Mouse (Mus musculus) G1E (cell line): Measurements from ENCODE around the gene Chic1. TPM values are rescaled to one million over a fixed set of nuclear protein-coding genes. Genes with fewer than 3 reads are reported as not detected.

ENCODE experiments used
- ATAC-seq: 2 replicates; pipeline ENCODE4 v1.8.0; 2016; ENCODE audit warnings: mild to moderate bottlenecking; ENCODE audit not compliant: insufficient number of reproducible peaks, poor library complexity, low FRiP score, severe bottlenecking; ENCODE audit errors: extremely low read depth
- DNase-seq: peaks from one replicate; pipeline ENCODE4 v3.0.0; 2012; ENCODE audit warnings: low spot score
- H3K27me3 ChIP-seq: 2 replicates; pipeline ENCODE4 v1.6.1; 2012; ENCODE audit warnings: mild to moderate bottlenecking, low read length, inconsistent platforms; ENCODE audit not compliant: insufficient read depth
- H3K36me3 ChIP-seq: replicated peaks from 2 replicates; pipeline ENCODE3; 2012; ENCODE audit warnings: mild to moderate bottlenecking, inconsistent platforms
- H3K4me1 ChIP-seq: 2 replicates; pipeline ENCODE4 v1.6.1; 2012; ENCODE audit warnings: low read depth, low read length, inconsistent platforms, mixed read lengths; ENCODE audit not compliant: insufficient read depth
- H3K4me3 ChIP-seq: 2 replicates; pipeline ENCODE4 v1.5.1; 2012; ENCODE audit warnings: low read depth, mild to moderate bottlenecking, inconsistent platforms, low read length, moderate library complexity, mixed read lengths
- H3K9me3 ChIP-seq: replicated peaks from 2 replicates; pipeline ENCODE4 v1.6.1; 2012; ENCODE audit warnings: inconsistent platforms
- CTCF ChIP-seq: IDR thresholded peaks from 2 replicates; pipeline ENCODE4 v1.5.1; 2012; ENCODE audit warnings: low read depth, low read length, inconsistent platforms, mixed read lengths
- GATA1 ChIP-seq: IDR thresholded peaks from 2 replicates; pipeline ENCODE4 v1.6.1; 2012; ENCODE audit warnings: borderline replicate concordance, low read length, inconsistent platforms, mixed read lengths
- GATA2 ChIP-seq: IDR thresholded peaks from 2 replicates; pipeline ENCODE4 v1.6.1; 2012; ENCODE audit warnings: low read depth, low read length, inconsistent platforms, borderline replicate concordance
- POLR2AphosphoS5 ChIP-seq: IDR thresholded peaks from 2 replicates; pipeline ENCODE4 v1.6.1; 2012; ENCODE audit warnings: low read depth, low read length, inconsistent platforms; ENCODE audit not compliant: insufficient replicate concordance
- TAL1 ChIP-seq: conservative IDR thresholded peaks from 2 replicates; pipeline ENCODE4 v1.6.1; 2012; ENCODE audit warnings: low read depth, low read length, inconsistent platforms, mixed read lengths
- polyA plus RNA-seq: library from polyadenylated mRNA; stranded (reverse); fragments of >175 nt; gene quantifications from 2 replicates; pipeline ENCODE4 v1.2.3, GENCODE M21; 2012
- total RNA-seq, 2 experiments: library from RNA; stranded (forward) in 1 of 2; stranded (reverse) in 1 of 2; fragments of 200-1000 nt in 1 of 2; fragments of >200 nt in 1 of 2; fragmentation: Nextera tagmentation in 1 of 2; gene quantifications; 2 replicates each; pipeline ENCODE4 v1.2.3; 2014 to 2017

The Chic1 gene
- total RNA-seq (2014; fragmentation: Nextera tagmentation) (not detected in 2 replicates), total RNA-seq (2017) (0.05 TPM in 1 of 2 replicates, not detected in the other), polyA plus RNA-seq (not detected in 2 replicates)

DNA sequence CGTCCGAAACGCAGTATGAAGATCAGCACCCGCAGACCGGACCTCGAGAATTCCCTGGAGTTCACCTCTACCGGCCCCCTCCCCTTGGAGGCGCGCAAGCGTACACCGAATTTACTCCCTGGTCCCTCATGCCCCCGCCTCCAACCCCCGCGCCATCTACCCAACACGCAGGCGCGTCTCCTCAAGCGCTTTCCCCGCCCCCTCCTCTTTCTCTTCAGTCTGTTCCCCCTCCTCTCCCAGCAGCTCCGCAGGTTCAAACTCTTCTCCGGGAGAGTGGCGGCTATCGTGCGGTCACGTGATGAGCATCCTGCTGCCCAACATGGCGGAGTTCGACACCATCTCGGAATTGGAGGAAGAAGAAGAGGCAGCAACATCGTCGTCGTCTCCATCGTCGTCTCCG lies at the start of gene Chic1:
TSS of gene Chic1 (plus strand) at position 190 of the 400 bp plus-strand sequence.
- DNase-seq (no peak), ATAC-seq (no peak)
- no peaks in the 10 kb centered on the region for H3K9me3 ChIP-seq
- no peaks in the 10 kb centered on the region for H3K4me1 ChIP-seq
- no peaks in the 10 kb centered on the region for H3K36me3 ChIP-seq
- H3K4me3 ChIP-seq, result no peak within 1 kb of the TSS
- TF ChIP-seq GATA1 (no peak), TAL1 (no peak), POLR2AphosphoS5 (no peak), GATA2 (no peak), CTCF (no peak)
- H3K27me3 ChIP-seq, result peaks cover 4% of the 10 kb centered on the region; the same call in 1 of the 2 replicates

DNA sequence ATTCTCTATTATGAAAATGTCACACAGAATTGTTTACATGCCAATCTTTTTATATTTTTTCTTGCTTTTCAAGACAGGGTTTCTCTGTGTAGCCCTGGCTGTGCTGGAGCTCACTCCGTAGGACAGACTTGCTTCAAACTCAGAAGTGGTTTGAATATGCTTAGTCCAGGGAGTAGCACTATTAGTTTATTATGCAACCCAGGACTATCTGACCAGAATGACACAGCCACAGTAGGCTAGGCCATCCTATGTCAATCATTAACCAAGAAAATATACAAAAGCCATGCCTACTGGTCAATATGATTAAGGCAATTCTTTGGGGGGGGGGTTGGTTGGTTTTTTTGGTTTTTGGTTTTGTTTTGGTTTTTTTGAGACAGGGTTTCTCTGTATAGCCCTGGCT lies 48.0 kb upstream of the Chic1 start:
- H3K4me1 ChIP-seq, result no peaks in the 10 kb centered on the region
- H3K36me3 ChIP-seq, result no peaks in the 10 kb centered on the region
- no peaks in the 10 kb centered on the region for H3K27me3 ChIP-seq
- TF ChIP-seq GATA2 (no peak), TAL1 (no peak), GATA1 (no peak), CTCF (no peak), POLR2AphosphoS5 (no peak)
- no peaks in the 10 kb centered on the region for H3K9me3 ChIP-seq
- ATAC-seq (no peak), DNase-seq (no peak)
- no peak overlapping the region for H3K4me3 ChIP-seq

DNA sequence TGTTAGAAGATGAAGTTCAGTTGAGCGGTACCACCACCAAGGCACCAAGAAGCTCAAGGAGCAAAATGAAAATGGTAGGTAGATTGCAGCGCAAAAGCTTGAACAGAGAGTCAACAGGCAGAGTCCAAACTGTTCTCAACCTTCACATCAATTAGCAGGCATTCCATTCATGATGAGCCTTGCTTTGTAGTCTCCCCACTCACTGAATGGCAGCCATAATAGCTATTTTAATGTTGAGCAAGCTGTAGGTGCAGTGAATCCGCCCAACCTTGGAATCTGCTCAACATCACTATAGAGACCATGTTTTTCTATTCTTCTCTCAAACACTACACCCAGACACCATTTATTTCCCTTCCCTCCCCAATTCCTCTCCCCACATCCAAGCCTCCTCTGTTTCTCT lies 44.6 kb upstream of the Chic1 start:
- no peaks in the 10 kb centered on the region for H3K4me1 ChIP-seq
- no peak for ATAC-seq
- no peaks in the 10 kb centered on the region for H3K27me3 ChIP-seq
- H3K9me3 ChIP-seq, result no peaks in the 10 kb centered on the region
- DNase-seq, result no peak
- no peaks in the 10 kb centered on the region for H3K36me3 ChIP-seq
- TF ChIP-seq GATA1, result no peak
- TF ChIP-seq CTCF, result no peak
- TF ChIP-seq GATA2, result no peak
- TF ChIP-seq POLR2AphosphoS5, result no peak
- TF ChIP-seq TAL1, result no peak
- no peak overlapping the region for H3K4me3 ChIP-seq

DNA sequence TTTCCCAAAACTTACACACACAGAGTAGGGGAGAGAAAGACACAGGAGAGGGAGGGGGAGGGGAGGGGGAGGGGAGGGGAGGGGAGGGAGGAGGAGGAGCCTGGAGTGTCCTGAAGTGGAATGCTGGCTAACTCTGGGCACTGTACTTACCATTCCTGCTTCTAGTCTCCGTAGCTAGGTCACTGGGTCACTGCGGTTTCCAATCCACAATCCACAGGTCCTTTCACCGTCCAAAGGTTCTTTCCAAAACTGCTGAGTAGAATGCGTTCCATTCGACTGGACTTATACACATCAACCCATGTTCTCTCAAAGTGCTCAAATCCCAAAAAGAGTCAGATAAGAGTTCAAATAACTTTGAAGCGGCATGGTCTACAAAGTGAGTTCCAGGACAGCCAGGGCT lies 42.1 kb upstream of the Chic1 start:
- ATAC-seq, result no peak
- TF ChIP-seq TAL1 (no peak), CTCF (no peak), GATA2 (no peak), GATA1 (no peak), POLR2AphosphoS5 (no peak)
- Histone ChIP-seq H3K4me1 (no peaks in the 10 kb centered on the region), H3K27me3 (no peaks in the 10 kb centered on the region), H3K36me3 (no peaks in the 10 kb centered on the region), H3K4me3 (no peak overlapping the region), H3K9me3 (no peaks in the 10 kb centered on the region)
- no peak for DNase-seq

DNA sequence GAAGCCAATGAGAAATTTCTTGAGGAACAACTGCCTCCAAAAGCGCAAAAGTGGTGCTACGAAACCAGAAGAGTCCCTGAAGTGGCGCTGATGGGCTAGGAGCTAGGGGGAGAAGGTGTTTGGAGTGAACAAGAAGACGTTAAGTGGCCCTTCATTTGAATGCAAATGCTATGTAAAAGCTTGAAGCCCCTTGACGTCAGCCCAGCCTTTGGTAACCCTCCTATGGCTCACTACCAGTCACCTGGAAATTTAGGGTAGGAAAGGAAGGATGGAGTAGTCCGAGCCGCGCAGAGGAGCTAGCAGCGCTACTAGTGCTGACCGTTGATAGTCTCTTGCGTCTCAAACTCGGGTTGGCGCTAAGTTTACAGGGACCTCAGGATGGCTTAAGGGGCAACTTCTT lies 35.1 kb upstream of the Chic1 start, which contains the start of gene Cdx4:
TSS of gene Cdx4 (plus strand) at position 253 of the 400 bp plus-strand sequence.
- TF ChIP-seq TAL1, result no peak
- no peak for TF ChIP-seq CTCF
- TF ChIP-seq GATA2, result no peak
- no peak for TF ChIP-seq POLR2AphosphoS5
- no peak for TF ChIP-seq GATA1
- H3K27me3 ChIP-seq, result 0 out of 2 replicates have a peak, but pooled peaks cover 3% of the 10 kb centered on the region
- no peak for ATAC-seq
- no peak within 1 kb of the TSS for H3K4me3 ChIP-seq
- no peaks in the 10 kb centered on the region for H3K36me3 ChIP-seq
- DNase-seq, result no peak
- no peaks in the 10 kb centered on the region for H3K4me1 ChIP-seq
- no peaks in the 10 kb centered on the region for H3K9me3 ChIP-seq

DNA sequence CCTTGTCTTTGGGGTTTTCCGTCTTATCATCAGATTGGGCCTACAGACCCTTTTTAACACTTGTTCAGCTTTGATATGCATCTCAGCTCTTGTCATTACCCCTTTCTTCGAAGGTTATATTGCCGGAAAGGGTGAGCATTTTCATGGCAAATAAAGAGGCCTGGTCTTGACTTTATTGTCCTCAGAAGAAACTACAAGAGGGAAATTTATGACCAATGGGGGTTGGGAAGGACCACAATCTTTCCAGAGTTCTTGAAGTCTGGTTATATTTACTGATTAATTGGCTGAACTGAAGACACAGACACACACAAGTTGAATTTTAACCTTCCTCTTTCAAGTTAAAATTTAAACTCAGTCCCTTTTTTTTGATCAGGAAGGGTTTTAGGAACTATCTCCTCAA lies 30.4 kb upstream of the Chic1 start:
- no peaks in the 10 kb centered on the region for H3K36me3 ChIP-seq
- TF ChIP-seq CTCF (no peak), GATA2 (no peak), TAL1 (no peak), POLR2AphosphoS5 (no peak), GATA1 (no peak)
- H3K4me1 ChIP-seq, result no peaks in the 10 kb centered on the region
- DNase-seq, result no peak
- no peak for ATAC-seq
- no peaks in the 10 kb centered on the region for H3K9me3 ChIP-seq
- H3K27me3 ChIP-seq, result 0 out of 2 replicates have a peak, but pooled peaks cover 3% of the 10 kb centered on the region
- H3K4me3 ChIP-seq, result no peak overlapping the region

DNA sequence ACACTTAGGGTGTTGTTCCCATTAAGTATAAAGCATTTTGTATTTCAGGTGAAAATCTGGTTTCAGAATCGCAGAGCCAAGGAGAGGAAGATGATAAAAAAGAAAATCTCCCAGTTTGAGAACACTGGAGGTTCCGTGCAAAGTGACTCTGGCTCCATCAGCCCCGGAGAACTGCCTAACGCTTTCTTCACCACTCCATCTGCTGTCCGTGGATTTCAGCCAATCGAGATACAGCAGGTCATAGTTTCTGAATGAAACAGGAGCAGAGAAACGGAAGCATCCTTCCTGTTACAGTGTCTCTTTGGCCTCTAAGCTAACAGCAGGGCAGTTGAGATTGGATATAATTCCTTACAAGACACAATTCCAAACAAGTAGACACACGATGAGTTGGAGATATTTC lies 26.9 kb upstream of the Chic1 start:
- no peaks in the 10 kb centered on the region for H3K4me1 ChIP-seq
- no peaks in the 10 kb centered on the region for H3K9me3 ChIP-seq
- H3K27me3 ChIP-seq, result no peaks in the 10 kb centered on the region
- H3K4me3 ChIP-seq, result no peak overlapping the region
- no peak for DNase-seq
- no peaks in the 10 kb centered on the region for H3K36me3 ChIP-seq
- no peak for ATAC-seq
- no peak for TF ChIP-seq POLR2AphosphoS5
- no peak for TF ChIP-seq CTCF
- TF ChIP-seq TAL1, result no peak
- TF ChIP-seq GATA2, result no peak
- TF ChIP-seq GATA1, result no peak
